Mouse (Mus musculus): ENCODE results near the gene Dnttip2.

Gene Dnttip2

GRCm38 (mm10) chr3:122289344-122289743 lies 15.2 kb downstream of the Dnttip2 start:
- CTCF ChIA-PET, result interaction anchor here (0.7 kb wide), 1 partner anchor 1089 kb away, joined by 3 read pairs; no protein-coding TSS in a partner anchor

GRCm38 (mm10) chr3:122290696-122291095 lies 16.5 kb downstream of the Dnttip2 start:
- CTCF ChIA-PET, result no interaction called here

- CTCF ChIA-PET, result interaction anchor here (0.9 kb wide), 1 partner anchor 20 kb away, joined by 4 read pairs; no protein-coding TSS in a partner anchor
Observed at GRCm38 (mm10) chr3:122291828-122292227, 17.6 kb downstream of the Dnttip2 start.

GRCm38 (mm10) chr3:122292300-122293222 lies 18.4 kb downstream of the Dnttip2 start:
- CTCF ChIA-PET, result interaction anchor here (0.7 to 0.9 kb wide), 4 partner anchors 10 to 100 kb away, joined by 3 to 4 read pairs (median 4); no protein-coding TSS in a partner anchor

- CTCF ChIA-PET, result interaction anchor here (0.7 to 0.9 kb wide), 4 partner anchors 11 to 100 kb away, joined by 3 to 4 read pairs (median 3); no protein-coding TSS in a partner anchor
Observed at GRCm38 (mm10) chr3:122293223-122293953, 19.2 kb downstream of the Dnttip2 start.

GRCm38 (mm10) chr3:122293954-122294850 lies 20.0 kb downstream of the Dnttip2 start, which contains the start of gene Bcar3:
Bcar3 (plus strand) TSS chr3:122294136.
- CTCF ChIA-PET, result interaction anchor here (0.5 to 0.9 kb wide), 3 partner anchors 17 to 338 kb away, joined by 3 read pairs; no protein-coding TSS in a partner anchor

DNA sequence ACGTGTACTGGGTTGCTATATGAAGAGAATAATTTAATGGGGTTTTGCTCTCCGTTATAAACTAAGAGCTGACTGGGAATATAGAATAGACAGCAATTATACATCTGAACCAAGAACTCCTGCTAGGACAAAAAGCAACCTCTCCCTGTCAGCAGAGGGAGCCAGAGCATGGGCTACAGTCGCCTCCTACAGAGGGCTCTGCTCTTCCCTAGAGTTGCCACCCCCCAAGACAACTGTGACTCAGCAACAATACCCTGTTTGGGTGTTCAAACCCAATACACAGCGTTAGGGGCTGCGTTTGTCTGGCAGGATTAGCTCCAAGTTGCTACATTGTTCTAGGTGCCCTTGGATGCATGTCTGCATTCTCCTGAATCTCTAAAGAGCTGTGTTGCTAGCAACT lies 21.3 kb downstream of the Dnttip2 start:
- CTCF ChIA-PET, result interaction anchor here (0.6 kb wide), 1 partner anchor 625 kb away, joined by 3 read pairs; no protein-coding TSS in a partner anchor

DNA sequence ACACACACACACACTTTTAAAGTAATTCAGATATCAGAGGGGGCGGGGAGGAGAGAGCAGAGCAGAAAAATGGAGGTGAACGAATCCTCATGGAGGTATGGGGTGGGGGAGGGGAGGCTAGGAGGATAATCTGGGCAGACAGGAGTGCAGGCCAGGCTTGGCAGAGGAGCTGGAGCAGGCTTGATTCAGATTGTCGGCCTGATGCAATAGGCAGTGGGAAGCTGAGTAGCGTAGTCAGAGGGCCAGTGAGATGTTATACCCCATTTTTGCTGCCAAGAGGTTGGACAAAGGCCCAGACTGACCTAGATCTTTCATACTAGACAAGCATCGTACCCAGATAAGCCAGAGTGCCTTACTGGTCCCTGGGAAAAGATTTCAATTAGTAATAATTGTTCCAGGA lies 22.8 kb downstream of the Dnttip2 start:
- CTCF ChIA-PET, result no interaction called here

- CTCF ChIA-PET, result no interaction called here
Observed at GRCm38 (mm10) chr3:122300983-122301919, 27.1 kb downstream of the Dnttip2 start.

GRCm38 (mm10) chr3:122304560-122304959 lies 30.4 kb downstream of the Dnttip2 start:
- CTCF ChIA-PET, result no interaction called here

- CTCF ChIA-PET, result interaction anchor here (0.7 kb wide), 1 partner anchor 61 kb away, joined by 3 read pairs; no protein-coding TSS in a partner anchor
Observed at GRCm38 (mm10) chr3:122307894-122308671, 33.9 kb downstream of the Dnttip2 start.

GRCm38 (mm10) chr3:122308981-122309380 lies 34.8 kb downstream of the Dnttip2 start:
- CTCF ChIA-PET, result no interaction called here

DNA sequence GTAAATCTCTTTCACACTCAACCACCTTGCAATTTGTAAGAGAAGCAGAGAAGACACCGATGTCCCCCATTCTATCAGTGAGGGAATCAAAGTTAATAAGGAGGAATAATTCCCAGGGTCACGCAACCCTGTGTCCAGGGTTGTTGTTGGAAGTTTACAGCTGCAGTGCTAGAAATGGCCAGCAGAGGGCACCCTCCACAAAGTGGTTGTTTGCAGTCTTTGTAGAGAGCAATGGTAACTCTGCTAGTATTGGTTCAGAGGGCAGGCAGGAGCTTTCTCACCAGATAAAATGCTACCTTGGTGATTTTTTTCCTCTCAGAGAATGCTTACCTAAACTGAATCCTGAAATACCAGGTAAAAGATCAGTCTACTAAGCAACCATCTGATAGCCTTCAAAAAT lies 37.9 kb downstream of the Dnttip2 start:
- CTCF ChIA-PET, result interaction anchor here (0.7 to 1.2 kb wide), 5 partner anchors 11 to 453 kb away, joined by 3 read pairs; no protein-coding TSS in a partner anchor

GRCm38 (mm10) chr3:122312936-122313629 lies 38.9 kb downstream of the Dnttip2 start:
- CTCF ChIA-PET, result no interaction called here

GRCm38 (mm10) chr3:122313936-122314335 lies 39.7 kb downstream of the Dnttip2 start:
- CTCF ChIA-PET, result no interaction called here

DNA sequence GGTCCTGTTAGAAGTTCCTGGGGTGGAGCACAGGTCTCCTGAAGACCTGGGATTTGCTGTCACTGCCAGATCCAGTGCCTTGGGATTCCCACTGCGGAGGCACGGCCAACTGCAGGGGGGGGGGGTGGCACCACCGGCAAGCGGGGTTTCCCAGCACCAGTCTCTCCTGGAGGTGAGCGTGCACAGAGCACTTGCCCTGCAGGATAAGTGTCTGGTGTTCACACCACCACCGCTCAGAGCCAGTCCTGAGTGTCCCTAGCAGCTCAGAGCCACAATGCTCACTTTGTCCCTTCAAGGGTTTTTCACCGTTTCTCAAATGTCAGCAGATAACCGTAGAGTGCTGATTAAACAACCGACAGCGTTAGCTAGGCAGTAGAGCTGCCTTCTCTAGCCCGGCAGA lies 42.4 kb downstream of the Dnttip2 start:
- CTCF ChIA-PET, result no interaction called here

GRCm38 (mm10) chr3:122317339-122317738 lies 43.2 kb downstream of the Dnttip2 start:
- CTCF ChIA-PET, result no interaction called here

- CTCF ChIA-PET, result no interaction called here
Observed at GRCm38 (mm10) chr3:122322226-122322625, 48.0 kb downstream of the Dnttip2 start.

All from spleen, embryonic (tissue).